Mouse (Mus musculus): ENCODE measurements at regions not wholly inside any gene's neighbourhood (a gene's known extent, or its start where the extent isn't known, plus 50 kb on each side); places are given as distances from the start of the nearest gene placed in this dataset.
"Not testable (repeated sequence)": the region's sequence is repeated elsewhere in the genome, so short reads cannot be mapped to it uniquely, and the experiment has no call there.

DNA sequence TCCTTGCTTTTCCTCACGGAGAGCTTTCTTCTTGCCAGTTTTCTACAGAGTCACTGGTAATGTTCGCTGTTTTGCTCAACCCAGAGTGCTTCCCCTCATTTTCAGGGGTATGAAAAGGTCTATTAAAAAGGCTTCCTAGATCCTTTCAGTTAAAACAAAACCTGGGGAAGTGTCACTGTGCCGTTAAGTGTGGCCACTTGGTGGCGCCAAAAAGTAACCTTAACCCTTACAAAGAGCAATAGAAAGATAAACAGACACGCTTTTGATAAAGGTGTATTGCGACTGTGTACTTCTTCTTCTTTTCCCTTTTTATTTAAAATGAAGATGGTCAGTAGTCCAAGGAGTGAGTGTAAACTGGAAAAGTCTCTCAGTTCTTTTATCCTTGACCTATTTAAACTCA lies 145.2 kb upstream of the Smlr1 start:
- peak; percentile 70 for DNase-seq

DNA sequence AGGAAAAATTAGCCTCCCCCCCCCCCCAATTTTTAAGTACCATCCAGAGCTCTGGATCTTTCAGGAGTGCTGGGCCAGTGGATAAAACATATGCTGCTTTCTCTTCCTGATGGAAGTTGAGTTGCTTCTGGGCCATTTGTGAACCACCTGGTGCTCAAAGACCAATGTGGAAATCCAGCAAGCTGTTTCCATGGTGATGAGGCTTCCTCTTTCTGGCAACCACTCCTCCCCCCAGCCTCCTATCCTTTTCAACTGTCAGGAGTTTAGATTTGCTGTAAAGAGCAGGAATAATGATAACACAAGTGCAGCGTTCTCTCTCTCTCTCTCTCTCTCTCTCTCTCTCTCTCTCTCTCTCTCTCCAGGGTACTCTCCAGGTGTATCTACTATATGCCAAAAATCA lies 141.8 kb upstream of the Smlr1 start:
- DNase-seq = no peak

DNA sequence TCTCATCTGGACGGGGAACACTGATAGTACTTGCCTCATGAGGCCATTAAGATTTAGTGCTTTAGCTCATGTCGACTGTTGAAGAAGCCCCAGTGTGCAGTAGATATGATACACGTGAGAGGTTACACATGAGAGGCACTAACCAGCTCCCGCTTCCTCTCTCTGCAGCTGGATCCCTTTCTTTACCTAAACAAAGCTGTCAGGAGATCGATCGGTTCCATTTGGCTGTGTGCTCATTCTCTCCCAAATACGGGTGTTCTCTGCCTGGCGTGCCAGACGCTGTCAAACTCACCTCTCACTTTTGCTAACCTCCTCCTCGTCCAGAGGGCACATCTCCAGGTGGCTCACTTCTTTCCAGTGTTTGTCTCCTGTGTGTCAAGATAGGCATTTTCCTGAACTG lies 139.3 kb upstream of the Smlr1 start:
- peak; percentile 30 for DNase-seq

GRCm38 (mm10) chr10:25670061-25670460 lies 134.0 kb upstream of the Smlr1 start:
- DNase-seq = no peak

DNA sequence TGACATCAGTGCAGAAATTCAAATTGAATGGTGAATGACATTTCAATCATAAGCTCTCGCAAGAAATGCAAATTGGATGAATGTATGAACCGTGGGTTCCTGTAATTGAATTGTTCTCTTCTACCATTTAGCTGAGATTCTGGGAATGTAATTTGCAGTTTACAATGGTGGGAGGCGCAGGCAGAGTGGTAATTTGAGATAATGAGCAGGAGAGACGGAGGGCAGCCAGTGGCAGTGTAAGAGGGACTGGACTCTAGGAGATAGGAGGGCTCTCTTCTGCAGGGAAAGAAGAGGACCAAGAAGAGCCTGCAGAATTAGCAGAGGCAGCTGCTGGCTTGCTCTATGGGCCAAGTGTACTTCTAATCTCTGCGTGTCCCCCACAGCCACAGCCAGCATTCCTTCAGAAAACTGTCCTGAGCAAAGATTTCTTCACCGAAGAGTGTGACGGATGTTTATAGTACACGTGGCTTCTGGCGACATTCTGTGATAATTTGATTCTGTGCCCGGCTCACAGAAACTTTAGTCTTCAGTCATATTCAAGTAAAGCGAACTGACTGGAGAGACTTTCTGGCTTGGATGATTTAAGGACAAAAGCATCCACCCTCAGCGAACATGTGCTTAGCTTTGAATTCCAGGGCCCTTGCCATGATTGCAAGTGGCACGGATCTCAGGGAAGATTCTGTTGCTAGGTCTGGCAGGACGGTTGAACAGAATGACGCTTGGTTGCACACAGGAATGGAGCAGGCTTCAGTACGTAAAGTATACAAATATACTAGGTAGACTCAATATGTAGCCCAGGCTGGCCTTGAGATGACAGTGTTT lies 116.9 kb upstream of the Smlr1 start:
- DNase-seq = no peak

GRCm38 (mm10) chr10:25647740-25648139 lies 111.7 kb upstream of the Smlr1 start:
- no peak for DNase-seq

DNA sequence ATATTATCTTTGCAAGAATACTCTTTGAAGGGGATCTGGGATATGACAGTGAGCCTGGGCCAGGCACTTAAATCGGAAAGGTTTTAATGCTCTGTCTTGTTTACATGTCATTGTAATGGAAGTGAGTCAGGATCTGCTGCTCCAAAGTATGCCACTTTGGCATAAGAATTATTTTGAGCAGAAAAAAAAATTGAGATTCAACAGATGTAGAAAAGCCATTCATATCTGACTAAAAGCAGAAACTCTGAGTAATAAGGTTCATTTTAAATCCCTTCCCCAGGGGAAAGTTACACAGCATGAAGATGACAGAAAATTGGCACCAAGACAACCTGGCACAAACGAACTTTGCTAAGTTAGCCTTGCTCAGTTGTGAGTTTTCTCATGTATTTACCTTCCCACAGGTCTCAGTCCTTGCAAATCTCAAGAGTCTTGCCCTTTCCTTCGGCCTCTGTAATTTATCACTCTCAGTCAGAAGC lies 107.5 kb upstream of the Smlr1 start:
- DNase-seq = no peak

DNA sequence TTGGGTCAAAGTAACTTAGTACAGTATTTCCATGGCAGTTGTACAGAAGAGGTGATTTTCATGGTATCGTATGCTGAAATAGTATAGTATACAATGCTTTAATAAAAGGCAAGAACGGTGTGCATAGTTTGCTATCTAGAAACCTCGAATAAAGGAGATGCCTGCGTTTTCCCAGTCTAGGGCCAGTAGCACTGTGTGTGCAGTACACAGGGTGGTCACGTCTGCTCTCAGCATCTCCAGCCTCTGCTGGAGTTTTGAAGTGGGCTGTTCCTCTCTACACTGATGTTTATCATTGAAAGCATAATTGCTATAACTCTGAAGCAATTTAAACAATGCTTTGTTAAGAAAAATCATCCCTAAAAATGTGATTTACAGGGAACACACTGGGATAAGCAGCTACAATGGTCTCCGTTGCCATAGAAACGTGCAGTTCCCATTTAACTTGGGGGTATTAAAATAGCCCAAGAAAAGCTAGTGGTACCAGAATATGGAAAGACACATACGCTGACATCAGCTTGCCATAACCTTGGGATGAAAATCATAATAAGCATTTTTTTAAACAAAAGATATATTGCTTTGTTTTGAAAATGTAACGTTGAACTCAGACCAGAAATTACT lies 106.1 kb upstream of the Smlr1 start:
- DNase-seq = no peak

- DNase-seq = no peak
These were observed 97.1 kb upstream of the Smlr1 start for GRCm38 (mm10) chr10:25633058-25633614.

DNA sequence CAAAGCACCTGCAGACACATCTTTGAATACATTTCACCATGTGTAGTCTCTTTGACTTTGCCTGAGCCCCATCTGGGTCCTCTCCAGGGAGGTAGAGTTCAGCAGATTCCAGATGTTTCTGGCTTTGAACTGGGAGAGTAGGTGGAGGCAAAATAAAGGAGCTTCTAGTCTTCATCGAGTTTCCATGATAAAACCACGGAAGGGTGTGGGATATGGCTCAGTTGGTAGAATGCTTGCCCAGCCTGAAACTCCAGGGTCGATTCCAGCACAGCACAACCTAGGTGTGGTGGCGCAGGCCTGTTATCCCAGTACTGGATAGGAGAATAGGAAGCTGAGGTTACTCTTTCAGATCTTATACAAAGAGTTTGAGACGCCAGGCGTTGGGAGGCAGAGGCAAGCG lies 96.2 kb upstream of the Smlr1 start:
- no peak for DNase-seq

- DNase-seq = no peak
These were observed 86.5 kb upstream of the Smlr1 start for GRCm38 (mm10) chr10:25622585-25622984.

DNA sequence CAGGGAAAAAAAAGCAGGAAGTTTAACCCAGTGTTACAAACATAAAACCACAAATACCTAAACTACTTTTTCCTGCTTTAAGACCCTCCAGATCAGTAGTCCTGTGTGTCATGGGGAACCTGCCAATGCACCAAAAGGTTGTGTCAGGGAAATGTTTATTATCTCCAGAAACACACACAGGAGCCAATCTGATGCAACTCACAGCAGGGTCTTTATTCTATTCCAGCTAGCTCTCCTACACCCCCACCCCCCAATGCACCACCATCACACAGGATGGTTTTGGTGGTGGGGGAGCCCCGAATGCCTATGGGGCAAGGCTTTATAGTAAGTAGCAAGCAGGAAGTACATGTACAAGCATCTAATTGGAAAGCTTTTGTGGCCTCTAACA lies 85.7 kb upstream of the Smlr1 start:
- DNase-seq = not testable (repeated sequence)

DNA sequence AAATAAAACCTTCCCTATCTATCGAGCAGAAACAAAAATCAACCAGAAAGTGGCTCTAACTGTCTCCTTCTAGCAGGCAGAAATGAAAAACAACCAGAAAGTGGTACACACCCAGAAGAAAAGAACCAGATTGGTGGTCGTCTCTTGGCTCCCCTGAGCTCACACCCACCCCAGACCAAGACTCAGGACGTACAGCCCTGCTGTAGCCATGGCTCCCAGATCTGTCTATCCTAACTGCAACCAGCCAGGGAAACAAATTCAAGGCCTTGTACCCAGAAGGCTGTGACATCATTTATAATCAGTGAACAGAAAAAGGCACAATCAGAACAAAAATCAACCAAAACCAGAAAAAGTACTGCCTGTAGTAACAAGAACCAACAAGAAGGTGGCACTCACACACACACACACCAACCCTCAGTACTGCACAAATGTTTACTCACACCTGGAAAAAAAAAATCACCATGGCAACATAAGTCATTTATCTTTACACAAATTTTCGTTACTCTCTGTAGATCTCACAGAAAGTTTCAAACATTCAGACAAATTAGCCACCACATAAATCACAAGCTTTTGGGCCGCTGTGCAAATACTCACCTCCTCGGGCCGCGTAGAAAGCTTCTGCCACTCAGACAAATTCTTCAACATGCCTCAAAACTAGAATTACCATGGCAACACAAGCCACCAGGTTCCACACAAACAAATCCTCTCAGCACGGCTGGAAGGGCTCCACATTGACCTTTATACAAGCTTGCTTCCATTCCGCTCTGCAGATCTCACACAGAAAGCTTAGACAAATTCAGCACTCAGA lies 85.1 kb upstream of the Smlr1 start:
- DNase-seq = peak; percentile 2

DNA sequence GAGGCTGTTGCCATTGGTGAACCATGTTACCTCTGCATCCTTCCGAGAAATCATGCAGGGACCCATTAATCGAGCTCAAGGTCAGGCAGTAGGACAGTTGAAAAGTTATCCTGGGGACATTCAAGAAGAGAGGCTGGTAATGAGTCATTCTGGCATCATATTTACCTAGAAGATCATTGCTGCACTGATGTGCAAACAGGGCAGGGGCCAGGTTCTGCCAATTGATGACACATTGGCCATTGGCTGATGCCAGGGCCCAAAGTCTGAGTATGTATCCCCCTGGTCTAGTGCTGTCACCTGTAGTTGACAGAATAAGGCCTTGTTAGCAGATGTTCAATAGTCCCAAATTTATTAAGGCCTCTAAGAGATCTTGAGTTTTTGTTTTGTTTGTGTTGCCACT lies 83.6 kb upstream of the Smlr1 start:
- no peak for DNase-seq

DNA sequence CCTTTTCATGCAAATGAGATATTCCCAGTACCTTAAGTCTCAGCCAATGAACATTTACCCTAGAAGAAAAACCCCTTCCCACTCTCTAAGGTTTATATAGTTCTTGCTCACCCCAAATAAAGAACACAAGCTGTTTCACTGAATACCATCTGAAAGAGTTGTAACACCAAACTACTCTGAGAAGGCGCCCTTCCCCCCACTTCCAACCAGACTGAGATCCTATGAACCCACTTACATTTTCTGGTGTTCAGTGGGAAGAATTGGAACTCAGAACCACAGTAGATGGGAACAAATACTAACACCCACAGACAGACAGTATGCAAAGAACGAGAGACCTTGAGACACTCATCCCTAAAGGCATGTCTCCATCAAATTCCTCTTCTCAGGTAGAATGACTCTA lies 65.4 kb upstream of the Smlr1 start:
- no peak for DNase-seq

- DNase-seq = no peak
These were observed 53.2 kb upstream of the Smlr1 start for GRCm38 (mm10) chr10:25589316-25589645.

- DNase-seq = no peak
These were observed 52.7 kb upstream of the Smlr1 start for GRCm38 (mm10) chr10:25588611-25589315.
